Mouse (Mus musculus) spleen, postnatal 36 days (tissue): ENCODE data around the gene Hmgcll1.

Experiments used
- DNase-seq, 2 experiments: peaks; one replicate each; pipeline ENCODE4 v3.0.0; 2022; ENCODE audit warnings: low spot score in 2 of 2, mixed read lengths in 1 of 2

Hmgcll1 gene

DNA sequence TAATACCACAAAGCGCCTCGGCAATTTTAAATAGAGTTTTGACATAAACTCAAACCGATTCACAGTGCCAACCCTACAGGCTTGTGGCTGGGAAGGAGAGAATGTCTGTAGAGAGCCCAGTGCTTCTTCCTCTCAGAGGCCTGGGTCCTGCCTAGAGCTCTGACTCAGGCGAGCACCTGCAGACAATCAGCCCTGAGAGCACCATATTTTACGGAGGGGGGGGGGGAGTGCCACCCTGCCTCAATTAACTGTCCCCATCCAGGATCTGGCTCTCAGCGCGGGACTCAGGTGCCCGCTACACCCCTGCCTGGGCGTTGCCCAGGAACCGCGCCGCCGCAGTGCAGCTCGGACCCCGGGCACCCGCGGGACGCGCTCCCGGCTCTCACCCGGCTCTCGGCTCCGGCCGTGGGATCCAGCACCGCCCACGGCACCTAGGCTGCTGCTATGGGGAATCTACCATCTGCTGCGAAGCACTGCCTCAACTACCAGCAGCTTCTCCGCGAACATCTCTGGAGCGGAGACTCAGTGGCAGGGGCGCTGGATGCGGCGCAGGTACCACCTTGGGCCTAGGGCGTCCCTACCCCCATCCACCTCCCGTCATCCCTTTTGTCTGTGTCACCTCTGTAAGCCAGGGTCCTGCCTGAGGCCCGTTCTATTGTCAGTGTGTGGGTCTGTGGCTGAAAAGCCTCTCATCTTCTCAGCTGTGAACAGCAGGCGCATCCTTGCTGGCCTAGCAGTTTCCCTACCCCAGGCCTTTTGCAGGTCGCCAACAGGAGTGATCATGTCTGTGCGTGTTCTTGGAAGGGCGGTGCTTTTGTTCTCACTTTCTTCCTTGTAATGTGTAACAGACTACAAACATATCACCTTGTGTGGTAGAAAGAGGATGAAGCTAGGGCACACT lies at the start of gene Hmgcll1:
Gene Hmgcll1 (plus strand): TSS at position 225 of the 901 bp plus-strand sequence.
- no peak for DNase-seq

- no peak for DNase-seq
Measured at GRCm38 (mm10) chr9:75980097-75980496, 34.6 kb upstream of the Hmgcll1 start.

GRCm38 (mm10) chr9:75981139-75981538 lies 33.5 kb upstream of the Hmgcll1 start:
- no peak for DNase-seq

DNA sequence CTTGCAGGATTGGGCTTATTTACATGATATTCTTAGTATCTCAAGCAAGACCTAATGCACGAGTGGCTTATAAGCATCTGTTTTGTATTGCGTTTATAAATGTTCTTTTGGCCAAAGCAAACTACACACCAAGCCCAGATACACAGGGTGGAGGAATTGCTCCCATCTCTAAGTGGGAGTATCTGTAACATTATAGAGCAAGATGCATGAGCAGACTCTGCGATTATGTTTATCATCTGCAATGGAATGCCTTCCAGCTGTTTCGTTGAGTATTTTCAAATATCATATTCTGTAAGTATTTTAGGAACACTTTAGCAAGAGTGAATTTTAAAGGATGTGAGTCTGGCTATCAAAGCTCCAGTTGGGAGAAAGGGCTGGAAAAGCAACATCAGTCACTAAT lies 25.2 kb upstream of the Hmgcll1 start:
- no peak for DNase-seq

- no peak for DNase-seq
Measured at GRCm38 (mm10) chr9:75998791-75999350, 15.8 kb upstream of the Hmgcll1 start.

- no peak for DNase-seq
Measured at GRCm38 (mm10) chr9:76000876-76001858, 13.5 kb upstream of the Hmgcll1 start.

DNA sequence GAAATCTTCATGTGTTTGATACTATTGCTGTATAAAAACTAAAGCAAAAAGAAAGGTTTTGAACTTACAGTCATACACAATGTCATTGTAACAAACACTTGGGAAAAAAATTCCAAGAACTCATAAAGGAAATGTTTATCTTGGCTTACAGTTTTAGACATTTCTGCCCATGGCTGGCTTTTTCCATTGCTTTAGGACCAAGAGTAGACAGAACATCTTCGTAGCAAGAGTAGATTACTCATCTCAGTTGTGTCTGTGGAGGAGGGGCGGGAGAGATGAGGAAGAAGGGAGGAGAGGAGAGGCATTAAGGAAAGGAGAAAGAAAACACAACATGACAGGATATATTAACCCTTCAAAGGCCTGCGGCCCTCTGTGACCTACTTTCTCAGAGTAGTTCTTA lies 11.6 kb upstream of the Hmgcll1 start:
- DNase-seq = no peak

GRCm38 (mm10) chr9:76003637-76004036 lies 11.0 kb upstream of the Hmgcll1 start:
- DNase-seq = no peak

GRCm38 (mm10) chr9:76007342-76007970 lies 7.2 kb upstream of the Hmgcll1 start:
- DNase-seq = no peak

- no peak for DNase-seq
Measured at GRCm38 (mm10) chr9:76013789-76014188, 866 bp upstream of the Hmgcll1 start.

GRCm38 (mm10) chr9:76015971-76016370 lies 1.3 kb downstream of the Hmgcll1 start:
- no peak for DNase-seq

GRCm38 (mm10) chr9:76016506-76016905 lies 1.9 kb downstream of the Hmgcll1 start:
- DNase-seq = no peak

- DNase-seq = no peak
Measured at GRCm38 (mm10) chr9:76023551-76023973, 8.9 kb downstream of the Hmgcll1 start.

- no peak for DNase-seq
Measured at GRCm38 (mm10) chr9:76024277-76025246, 9.9 kb downstream of the Hmgcll1 start.

DNA sequence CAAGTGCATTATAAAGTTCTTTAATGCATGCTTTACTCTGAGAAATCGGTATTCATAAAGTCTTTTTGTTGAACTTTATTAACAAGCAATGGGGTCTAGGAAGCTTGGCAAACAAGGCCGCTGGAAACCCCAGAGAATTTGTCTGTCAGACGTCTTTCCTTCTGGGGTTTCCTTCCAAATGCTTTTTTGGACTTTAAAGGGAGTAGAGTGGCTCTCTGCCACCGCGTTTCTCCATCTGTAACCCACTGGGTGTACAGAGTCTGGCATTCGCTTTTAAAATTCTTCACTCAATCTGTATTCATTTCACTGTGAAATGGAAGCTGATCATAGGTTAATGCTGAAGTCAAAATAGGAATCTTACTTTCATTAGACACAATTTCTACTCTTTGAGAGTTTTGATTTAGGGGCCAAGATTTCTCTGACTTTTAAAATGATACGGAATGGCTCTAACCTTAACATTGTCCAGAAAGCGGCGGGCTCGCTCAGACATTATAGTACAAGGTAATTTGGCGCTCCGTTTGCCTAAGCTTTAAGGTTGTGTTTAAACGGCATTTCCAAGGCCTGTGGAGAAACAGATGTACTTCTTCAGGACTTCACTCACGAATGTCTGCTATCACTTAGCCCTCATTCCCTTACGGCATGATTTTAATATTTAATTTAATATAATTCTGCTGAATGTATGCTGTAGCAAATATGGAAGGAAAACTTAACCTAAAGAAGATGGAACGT lies 15.0 kb downstream of the Hmgcll1 start:
- no peak for DNase-seq

DNA sequence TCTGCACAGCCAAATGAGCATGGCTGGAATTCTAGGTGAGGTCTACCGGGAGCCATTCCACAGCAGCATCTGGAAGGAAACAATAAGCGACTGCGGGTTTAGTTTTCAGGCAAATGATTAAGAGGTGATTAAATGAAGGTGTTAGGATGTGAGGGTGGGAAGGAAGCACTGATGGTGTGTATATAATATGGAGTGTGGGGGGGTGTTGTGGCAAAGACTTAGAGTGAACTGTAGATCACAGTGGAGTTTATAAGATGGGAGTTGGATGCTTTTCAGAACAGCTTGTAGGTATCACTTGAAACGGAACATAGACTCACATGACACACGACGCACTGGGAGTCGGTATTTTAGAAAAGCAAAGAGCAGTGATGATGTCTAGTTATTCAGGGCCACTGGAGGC lies 20.4 kb downstream of the Hmgcll1 start:
- no peak for DNase-seq

DNA sequence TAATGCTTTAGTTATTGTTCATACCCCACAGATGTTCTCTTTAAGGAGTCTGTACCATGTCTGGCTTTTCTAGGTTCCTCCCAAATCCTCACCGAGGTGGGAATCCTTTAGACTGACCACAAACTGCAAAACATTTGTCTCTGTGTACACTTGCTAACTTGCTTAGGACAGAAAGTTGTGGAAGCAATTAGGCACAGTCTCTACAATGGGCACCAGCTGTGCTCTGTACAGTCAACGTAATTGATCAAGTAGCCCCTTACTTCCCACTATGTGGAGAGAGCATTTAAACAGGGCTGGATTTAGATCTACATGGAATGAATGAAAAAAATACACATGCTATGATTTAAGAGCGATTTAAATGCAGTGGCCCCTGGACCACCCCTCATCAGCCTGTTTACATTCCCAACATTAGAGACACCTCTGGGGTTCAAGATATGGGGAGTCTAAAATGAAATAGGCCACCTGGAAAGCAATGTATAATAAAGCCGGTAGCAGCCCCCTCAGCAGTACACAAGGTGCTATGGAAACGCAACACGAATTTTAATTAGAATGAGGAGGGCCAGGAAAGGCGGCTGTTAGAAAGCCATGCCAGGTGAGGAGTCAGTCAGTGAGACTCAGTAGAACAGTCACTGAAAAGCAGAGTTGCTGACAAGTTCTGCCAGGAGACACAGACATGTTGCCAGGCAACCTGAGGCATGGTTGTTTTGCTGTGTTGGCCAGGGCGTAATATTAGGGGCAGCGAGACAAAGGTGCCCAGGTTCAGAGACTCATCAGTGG lies 23.9 kb downstream of the Hmgcll1 start:
- DNase-seq = no peak

- no peak for DNase-seq
Measured at GRCm38 (mm10) chr9:76039711-76040110, 25.1 kb downstream of the Hmgcll1 start.

- no peak for DNase-seq
Measured at GRCm38 (mm10) chr9:76043341-76043740, 28.7 kb downstream of the Hmgcll1 start.
